Mouse (Mus musculus): ENCODE data around the gene Lrfn3. TPM values are rescaled to one million over a fixed set of nuclear protein-coding genes. Genes with fewer than 3 reads are reported as not detected.

Lrfn3 gene
- not detected in 2 replicates for polyA plus RNA-seq (2012; ENCODE audit: insufficient read depth, low replicate concordance)

GRCm38 (mm10) chr7:30362652-30363343 is at the start of gene Lrfn3:
Gene Lrfn3, minus strand, starts transcription at chr7:30362772.
- Histone ChIP-seq H3K36me3 (replicated peaks; ENCODE audit: low read length) (no peaks in the 10 kb centered on the region), H3K9me3 (no peaks in the 10 kb centered on the region), H3K4me1 (0 out of 2 replicates have a peak, but pooled peaks cover 3% of the 10 kb centered on the region), H3K27me3 (replicated peaks) (peaks cover 83% of the 10 kb centered on the region), H3K4me3 (replicated peaks) (no peak within 1 kb of the TSS)
- TF ChIP-seq GATA1 (IDR thresholded peaks at IDR 0.05; ENCODE audit: borderline replicate concordance, low read length) (no peak), FLI1 (IDR thresholded peaks at IDR 0.05; ENCODE audit: low read length) (no peak)

- H3K4me1 ChIP-seq, result peaks cover 64% of the 10 kb centered on the region
- H3K4me3 ChIP-seq (replicated peaks), result no peak overlapping the region
- no peaks in the 10 kb centered on the region for H3K36me3 ChIP-seq (replicated peaks; ENCODE audit: low read length)
- H3K27me3 ChIP-seq (replicated peaks), result no peaks in the 10 kb centered on the region
- peaks cover 4% of the 10 kb centered on the region for H3K9me3 ChIP-seq
- TF ChIP-seq GATA1 (IDR thresholded peaks at IDR 0.05; ENCODE audit: borderline replicate concordance, low read length), result no peak
- no peak for TF ChIP-seq FLI1 (IDR thresholded peaks at IDR 0.05; ENCODE audit: low read length)
These were observed 48.5 kb upstream of the Lrfn3 start for GRCm38 (mm10) chr7:30411023-30411422.

- no peaks in the 10 kb centered on the region for H3K27me3 ChIP-seq (replicated peaks)
These were observed 47.2 kb upstream of the Lrfn3 start for GRCm38 (mm10) chr7:30409789-30410188.

GRCm38 (mm10) chr7:30408639-30409038 is 46.1 kb upstream of the Lrfn3 start:
- no peaks in the 10 kb centered on the region for H3K27me3 ChIP-seq (replicated peaks)
- H3K4me1 ChIP-seq, result peaks cover 59% of the 10 kb centered on the region
- TF ChIP-seq GATA1 (IDR thresholded peaks at IDR 0.05; ENCODE audit: borderline replicate concordance, low read length) (no peak), FLI1 (IDR thresholded peaks at IDR 0.05; ENCODE audit: low read length) (no peak)
- H3K36me3 ChIP-seq (replicated peaks; ENCODE audit: low read length), result no peaks in the 10 kb centered on the region
- H3K4me3 ChIP-seq (replicated peaks), result no peak overlapping the region
- peaks cover 6% of the 10 kb centered on the region for H3K9me3 ChIP-seq

More at GRCm38 (mm10) chr7:30409789-30410188, 47.2 kb upstream of the Lrfn3 start:
- peaks cover 63% of the 10 kb centered on the region for H3K4me1 ChIP-seq
- H3K36me3 ChIP-seq (replicated peaks; ENCODE audit: low read length), result no peaks in the 10 kb centered on the region
- peaks cover 6% of the 10 kb centered on the region for H3K9me3 ChIP-seq
- no peak overlapping the region for H3K4me3 ChIP-seq (replicated peaks)
- no peak for TF ChIP-seq GATA1 (IDR thresholded peaks at IDR 0.05; ENCODE audit: borderline replicate concordance, low read length)
- TF ChIP-seq FLI1 (IDR thresholded peaks at IDR 0.05; ENCODE audit: low read length), result no peak

- Histone ChIP-seq H3K4me1 (peaks cover 13% of the 10 kb centered on the region), H3K4me3 (replicated peaks) (no peak overlapping the region), H3K36me3 (replicated peaks; ENCODE audit: low read length) (no peaks in the 10 kb centered on the region), H3K27me3 (replicated peaks) (no peaks in the 10 kb centered on the region), H3K9me3 (peaks cover 6% of the 10 kb centered on the region)
- TF ChIP-seq GATA1 (IDR thresholded peaks at IDR 0.05; ENCODE audit: borderline replicate concordance, low read length) (no peak), FLI1 (IDR thresholded peaks at IDR 0.05; ENCODE audit: low read length) (no peak)
These were observed 39.8 kb upstream of the Lrfn3 start for GRCm38 (mm10) chr7:30402343-30402742.

- H3K9me3 ChIP-seq, result no peaks in the 10 kb centered on the region
- no peak overlapping the region for H3K4me3 ChIP-seq (replicated peaks)
- no peaks in the 10 kb centered on the region for H3K36me3 ChIP-seq (replicated peaks; ENCODE audit: low read length)
- TF ChIP-seq FLI1 (IDR thresholded peaks at IDR 0.05; ENCODE audit: low read length) (no peak), GATA1 (IDR thresholded peaks at IDR 0.05; ENCODE audit: borderline replicate concordance, low read length) (no peak)
- H3K27me3 ChIP-seq (replicated peaks), result no peaks in the 10 kb centered on the region
- peaks cover 19% of the 10 kb centered on the region for H3K4me1 ChIP-seq
These were observed 37.1 kb upstream of the Lrfn3 start for GRCm38 (mm10) chr7:30399671-30400070.

GRCm38 (mm10) chr7:30394871-30395270 is 32.3 kb upstream of the Lrfn3 start:
- TF ChIP-seq FLI1 (IDR thresholded peaks at IDR 0.05; ENCODE audit: low read length), result no peak
- TF ChIP-seq GATA1 (IDR thresholded peaks at IDR 0.05; ENCODE audit: borderline replicate concordance, low read length), result no peak
- Histone ChIP-seq H3K4me3 (replicated peaks) (peak overlapping the region; percentile 83), H3K27me3 (replicated peaks) (no peaks in the 10 kb centered on the region), H3K4me1 (peaks cover 36% of the 10 kb centered on the region), H3K36me3 (replicated peaks; ENCODE audit: low read length) (no peaks in the 10 kb centered on the region), H3K9me3 (no peaks in the 10 kb centered on the region)

- H3K4me1 ChIP-seq, result peaks cover 33% of the 10 kb centered on the region
- no peaks in the 10 kb centered on the region for H3K9me3 ChIP-seq
- H3K27me3 ChIP-seq (replicated peaks), result no peaks in the 10 kb centered on the region
- no peaks in the 10 kb centered on the region for H3K36me3 ChIP-seq (replicated peaks; ENCODE audit: low read length)
- peak overlapping the region; percentile 84 for H3K4me3 ChIP-seq (replicated peaks)
- no peak for TF ChIP-seq FLI1 (IDR thresholded peaks at IDR 0.05; ENCODE audit: low read length)
- TF ChIP-seq GATA1 (IDR thresholded peaks at IDR 0.05; ENCODE audit: borderline replicate concordance, low read length), result no peak
These were observed 31.8 kb upstream of the Lrfn3 start for GRCm38 (mm10) chr7:30394379-30394778.

GRCm38 (mm10) chr7:30393631-30394030 is 31.1 kb upstream of the Lrfn3 start:
- Histone ChIP-seq H3K4me3 (replicated peaks) (peak overlapping the region; percentile 84), H3K27me3 (replicated peaks) (no peaks in the 10 kb centered on the region), H3K9me3 (no peaks in the 10 kb centered on the region), H3K36me3 (replicated peaks; ENCODE audit: low read length) (no peaks in the 10 kb centered on the region), H3K4me1 (peaks cover 33% of the 10 kb centered on the region)
- no peak for TF ChIP-seq GATA1 (IDR thresholded peaks at IDR 0.05; ENCODE audit: borderline replicate concordance, low read length)
- TF ChIP-seq FLI1 (IDR thresholded peaks at IDR 0.05; ENCODE audit: low read length), result no peak

- TF ChIP-seq GATA1 (IDR thresholded peaks at IDR 0.05; ENCODE audit: borderline replicate concordance, low read length) (no peak), FLI1 (IDR thresholded peaks at IDR 0.05; ENCODE audit: low read length) (no peak)
These were observed 30.4 kb upstream of the Lrfn3 start for GRCm38 (mm10) chr7:30392746-30393520.

More at GRCm38 (mm10) chr7:30392746-30393520, 30.4 kb upstream of the Lrfn3 start:
- H3K27me3 ChIP-seq (replicated peaks), result no peaks in the 10 kb centered on the region
- H3K4me1 ChIP-seq, result peaks cover 33% of the 10 kb centered on the region
- no peaks in the 10 kb centered on the region for H3K9me3 ChIP-seq
- peak overlapping the region; percentile 67 for H3K4me3 ChIP-seq (replicated peaks)
- H3K36me3 ChIP-seq (replicated peaks; ENCODE audit: low read length), result no peaks in the 10 kb centered on the region
